Mouse (Mus musculus): ENCODE results near the gene Plk5.

DNA sequence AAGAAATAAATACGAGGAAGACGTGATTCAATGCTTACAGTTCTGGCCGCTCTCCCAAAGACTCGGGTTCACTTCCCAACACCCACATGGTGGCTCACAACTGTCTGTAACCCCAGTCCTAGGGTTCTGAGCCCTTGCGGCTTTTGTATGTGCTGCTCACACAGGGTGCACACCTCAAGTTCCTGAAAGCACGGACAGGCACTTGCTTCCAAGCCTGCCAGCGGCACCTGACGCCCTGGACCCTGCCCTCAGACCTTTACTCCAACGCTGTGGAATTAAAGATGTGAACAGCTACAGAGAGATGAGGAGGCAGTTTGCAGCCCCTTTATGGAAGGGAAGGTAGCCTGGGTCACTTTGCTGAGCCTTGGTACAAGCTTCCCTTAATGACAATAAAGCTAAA is 34.4 kb downstream of the Plk5 start:
- TF ChIP-seq CTCF (IDR thresholded peaks at IDR 0.05; ENCODE audit: extremely low read depth, insufficient read depth, insufficient read length, insufficient replicate concordance) = no peak
- no peak for TF ChIP-seq POLR2A (IDR thresholded peaks at IDR 0.05; ENCODE audit: low read depth, low read length)
